Mouse (Mus musculus) erythroblast, embryonic 14.5 days (primary cell): ENCODE measurements around the gene Tor2a.

Experiments used
- GATA1 ChIP-seq: IDR thresholded peaks from 2 replicates; pipeline ENCODE4 v1.6.1; 2012; ENCODE audit warnings: low read length, inconsistent platforms, mixed read lengths
- TAL1 ChIP-seq: IDR thresholded peaks from 3 replicates; pipeline ENCODE4 v1.6.1; 2012; ENCODE audit warnings: low read length, inconsistent platforms, mixed read lengths

DNA sequence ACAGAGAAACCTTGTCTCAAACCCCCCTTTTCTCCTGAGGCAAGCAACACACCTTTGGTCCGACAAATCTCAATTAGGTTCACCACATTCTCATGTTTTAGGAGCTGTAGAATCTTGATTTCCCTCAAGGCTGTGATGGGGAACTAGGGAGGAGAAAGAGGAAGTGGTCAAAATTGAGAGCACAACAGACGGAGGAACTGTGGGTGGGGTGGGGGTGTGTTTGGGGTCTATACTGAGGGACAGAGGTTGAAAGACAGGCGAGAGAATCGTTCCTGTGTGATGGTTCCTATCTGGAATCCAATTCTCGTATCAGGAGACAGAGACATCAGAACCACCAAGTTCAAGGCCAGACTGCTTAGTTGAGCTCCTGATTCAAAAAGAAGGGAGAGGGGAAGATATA lies 46.6 kb upstream of the Tor2a start:
- TF ChIP-seq TAL1 (no peak), GATA1 (no peak)
